Mouse (Mus musculus) liver, embryonic 13.5 days (tissue): ENCODE measurements around the gene Nfatc4. TPM values are rescaled to one million over a fixed set of nuclear protein-coding genes. Genes with fewer than 3 reads are reported as not detected.
A peak's percentile ranks its signal among the peaks of the same experiment; 100 is the strongest.

ENCODE experiments used
- ATAC-seq: fragments of 200-750 bp; cut with Nextera tagmentation; 2 replicates; pipeline ENCODE4 v1.8.0; 2017; ENCODE audit warnings: low read depth, mild to moderate bottlenecking, moderate number of reproducible peaks, moderate library complexity
- DNase-seq: peaks from one replicate; pipeline ENCODE4 v3.0.0; 2022
- H3K27ac ChIP-seq: fragments of 300-500 bp; sonication (generic); 2 replicates; pipeline ENCODE4 v1.5.1; 2015; ENCODE audit warnings: moderate library complexity, mild to moderate bottlenecking, inconsistent platforms
- H3K27me3 ChIP-seq: fragments of 300-500 bp; sonication (generic); 2 replicates; pipeline ENCODE4 v1.6.1; 2015; ENCODE audit warnings: mild to moderate bottlenecking, inconsistent platforms
- H3K36me3 ChIP-seq: fragments of 300-500 bp; sonication (generic); 2 replicates; pipeline ENCODE4 v1.6.1; 2015; ENCODE audit warnings: mild to moderate bottlenecking, inconsistent platforms
- H3K4me1 ChIP-seq: fragments of 300-500 bp; sonication (generic); replicated peaks from 2 replicates; pipeline ENCODE4 v1.6.1; 2015; ENCODE audit warnings: inconsistent platforms
- H3K4me2 ChIP-seq: fragments of 300-500 bp; sonication (generic); 2 replicates; pipeline ENCODE4 v1.6.1; 2015; ENCODE audit warnings: inconsistent platforms, mild to moderate bottlenecking, moderate library complexity
- H3K4me3 ChIP-seq: fragments of 300-500 bp; sonication (generic); replicated peaks from 2 replicates; pipeline ENCODE4 v1.5.1; 2015; ENCODE audit warnings: mild to moderate bottlenecking, inconsistent platforms
- H3K9ac ChIP-seq: fragments of 300-500 bp; sonication (generic); 2 replicates; pipeline ENCODE4 v1.6.1; 2015; ENCODE audit warnings: mild to moderate bottlenecking, inconsistent platforms
- H3K9me3 ChIP-seq: fragments of 300-500 bp; sonication (generic); replicated peaks from 2 replicates; pipeline ENCODE4 v1.6.1; 2016; ENCODE audit warnings: inconsistent platforms
- WGBS: fragments of 180-500 bp; shearing (Covaris S2); methylation state at CpG from one replicate; pipeline ENCODE4 v1.1.7; 2015; ENCODE audit not compliant: insufficient replicate concordance; 5-methylcytosine and 5-hydroxymethylcytosine counted together
- polyA plus RNA-seq: library from polyadenylated mRNA; unstranded; fragments of >200 nt; fragmentation: Nextera tagmentation; extraction: Ambion mirVana; gene quantifications from 2 replicates; pipeline ENCODE4 v1.2.1, GENCODE M21; 2015

Nfatc4 gene
- polyA plus RNA-seq: 1.5 and 1.8 TPM in 2 replicates

DNA sequence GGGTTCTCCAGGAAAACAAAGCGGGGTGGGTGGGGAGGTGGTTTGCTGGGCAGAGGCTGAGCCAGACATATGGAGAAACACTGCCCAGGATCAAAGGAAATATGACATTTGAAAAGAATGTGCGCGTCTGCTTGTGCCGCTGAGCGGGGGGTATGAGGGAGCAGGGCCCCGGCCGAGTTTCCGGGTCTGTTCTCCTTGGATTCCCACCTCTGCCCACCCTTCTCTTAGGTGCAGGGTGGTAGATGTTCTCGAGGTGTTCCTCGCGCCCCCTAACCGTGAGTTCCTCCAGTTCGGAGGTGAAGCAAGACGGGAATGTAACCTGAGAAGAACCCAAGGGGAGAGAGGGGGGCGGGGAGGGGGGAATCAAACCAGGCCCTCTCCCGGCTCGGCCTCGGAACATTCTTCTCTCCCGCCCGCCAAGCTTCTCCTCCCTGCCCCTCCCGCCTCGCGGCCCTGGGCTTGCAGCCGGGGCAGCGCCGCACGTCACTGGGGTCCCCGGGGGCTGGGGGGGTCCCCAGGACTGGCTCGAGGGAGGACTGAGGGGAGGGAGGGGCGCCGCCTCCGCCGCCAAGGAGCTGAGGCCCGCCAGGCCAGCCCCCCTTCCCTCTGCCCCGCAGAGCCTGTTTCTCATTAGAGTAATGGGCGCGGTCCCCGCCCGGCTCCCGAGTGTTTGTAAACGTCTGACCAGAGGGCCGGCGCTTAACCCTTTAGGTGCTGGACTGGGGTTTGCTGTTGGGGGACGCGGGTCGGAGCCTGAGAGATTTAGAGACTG, at the start of gene Nfatc4:
Gene Nfatc4 (plus strand): TSS at position 154 of the 772 bp plus-strand sequence.
- Histone ChIP-seq H3K4me2 (peak within 1 kb of the TSS; percentile 79), H3K9me3 (no peaks in the 10 kb centered on the region), H3K27ac (peak within 1 kb of the TSS; percentile 34), H3K4me3 (peak within 1 kb of the TSS; percentile 61), H3K27me3 (peaks cover 63% of the 10 kb centered on the region), H3K36me3 (no peaks in the 10 kb centered on the region), H3K4me1 (peaks cover 34% of the 10 kb centered on the region), H3K9ac (peak within 1 kb of the TSS; percentile 58)
- ATAC-seq: peak; percentile 27; the same call in 1 of the 2 replicates
- under 1% methylated on average over 30 of the region's 46 CpGs for WGBS
- DNase-seq: peak; percentile 24

- Histone ChIP-seq H3K27ac (no peak overlapping the region), H3K9ac (no peak overlapping the region), H3K4me3 (no peak overlapping the region), H3K4me2 (no peak overlapping the region), H3K4me1 (peaks cover 20% of the 10 kb centered on the region), H3K9me3 (no peaks in the 10 kb centered on the region), H3K27me3 (peaks cover 29% of the 10 kb centered on the region), H3K36me3 (no peaks in the 10 kb centered on the region)
- no peak for ATAC-seq
- WGBS: 44% methylated on average over 7 of the region's 7 CpGs
- no peak for DNase-seq
These were observed 46.2 kb upstream of the Nfatc4 start for GRCm38 (mm10) chr14:55776711-55777110.

- Histone ChIP-seq H3K27me3 (peaks cover 31% of the 10 kb centered on the region), H3K4me2 (no peak overlapping the region), H3K27ac (no peak overlapping the region), H3K9ac (no peak overlapping the region), H3K9me3 (no peaks in the 10 kb centered on the region), H3K4me3 (no peak overlapping the region), H3K4me1 (peaks cover 20% of the 10 kb centered on the region), H3K36me3 (no peaks in the 10 kb centered on the region)
- no peak for ATAC-seq
- no peak for DNase-seq
- WGBS: 20% methylated on average over 3 of the region's 3 CpGs
These were observed 45.8 kb upstream of the Nfatc4 start for GRCm38 (mm10) chr14:55777176-55777575.

- Histone ChIP-seq H3K4me1 (peaks cover 20% of the 10 kb centered on the region), H3K4me2 (no peak overlapping the region), H3K36me3 (no peaks in the 10 kb centered on the region), H3K9me3 (no peaks in the 10 kb centered on the region), H3K27ac (no peak overlapping the region), H3K9ac (no peak overlapping the region), H3K4me3 (no peak overlapping the region), H3K27me3 (peaks cover 33% of the 10 kb centered on the region)
- no peak for ATAC-seq
- WGBS: 67% methylated on average over 11 of the region's 11 CpGs
- no peak for DNase-seq
These were observed 45.1 kb upstream of the Nfatc4 start for GRCm38 (mm10) chr14:55777806-55778205.

GRCm38 (mm10) chr14:55778686-55779085, 44.3 kb upstream of the Nfatc4 start:
- no peak overlapping the region for H3K4me3 ChIP-seq
- peaks cover 20% of the 10 kb centered on the region for H3K4me1 ChIP-seq
- 79% methylated on average over 15 of the region's 15 CpGs for WGBS
- no peak overlapping the region for H3K9ac ChIP-seq
- no peak overlapping the region for H3K4me2 ChIP-seq
- no peaks in the 10 kb centered on the region for H3K36me3 ChIP-seq
- H3K9me3 ChIP-seq: no peaks in the 10 kb centered on the region
- no peak for DNase-seq
- no peak overlapping the region for H3K27ac ChIP-seq
- ATAC-seq: no peak
- peaks cover 35% of the 10 kb centered on the region for H3K27me3 ChIP-seq

DNA sequence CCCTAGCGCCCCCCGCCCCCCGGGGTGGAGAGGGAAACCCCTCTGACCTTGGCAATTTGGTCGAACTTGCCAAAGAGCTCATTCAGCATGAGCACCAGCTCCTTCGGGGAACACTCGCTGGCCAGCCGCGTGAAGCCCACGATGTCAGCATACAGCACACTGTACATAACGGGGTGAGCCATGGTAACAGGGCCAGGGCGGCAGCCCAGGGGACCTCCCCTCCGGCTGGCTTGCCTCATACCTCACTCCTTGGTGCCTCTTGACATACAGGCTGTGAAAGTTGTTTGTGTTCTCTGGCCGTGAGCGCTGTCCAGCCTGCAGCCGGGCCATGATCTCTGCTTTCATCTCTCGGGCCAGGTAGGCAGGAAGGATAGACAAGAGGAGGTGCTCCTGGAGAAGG, 43.3 kb upstream of the Nfatc4 start:
- Histone ChIP-seq H3K4me1 (peaks cover 20% of the 10 kb centered on the region), H3K27ac (no peak overlapping the region), H3K27me3 (peaks cover 37% of the 10 kb centered on the region), H3K4me2 (no peak overlapping the region), H3K9me3 (no peaks in the 10 kb centered on the region), H3K9ac (no peak overlapping the region), H3K36me3 (no peaks in the 10 kb centered on the region), H3K4me3 (no peak overlapping the region)
- ATAC-seq: no peak
- DNase-seq: no peak
- WGBS: 64% methylated on average over 16 of the region's 16 CpGs

GRCm38 (mm10) chr14:55780736-55781135, 42.2 kb upstream of the Nfatc4 start:
- Histone ChIP-seq H3K4me1 (peaks cover 20% of the 10 kb centered on the region), H3K4me2 (no peak overlapping the region), H3K4me3 (no peak overlapping the region), H3K27me3 (peaks cover 39% of the 10 kb centered on the region), H3K27ac (no peak overlapping the region), H3K9me3 (no peaks in the 10 kb centered on the region), H3K36me3 (0 out of 2 replicates have a peak, but pooled peaks cover under 1% of the 10 kb centered on the region), H3K9ac (no peak overlapping the region)
- no peak for ATAC-seq
- no peak for DNase-seq
- WGBS: 76% methylated on average over 11 of the region's 11 CpGs

GRCm38 (mm10) chr14:55781310-55781709, 41.6 kb upstream of the Nfatc4 start:
- Histone ChIP-seq H3K4me1 (peaks cover 20% of the 10 kb centered on the region), H3K36me3 (0 out of 2 replicates have a peak, but pooled peaks cover 2% of the 10 kb centered on the region), H3K27me3 (peaks cover 45% of the 10 kb centered on the region), H3K4me2 (peak overlapping the region; percentile 26), H3K27ac (no peak overlapping the region), H3K4me3 (no peak overlapping the region), H3K9ac (no peak overlapping the region), H3K9me3 (no peaks in the 10 kb centered on the region)
- WGBS: 19% methylated on average over 14 of the region's 14 CpGs
- ATAC-seq: peak; percentile 57
- peak; percentile 38 for DNase-seq

DNA sequence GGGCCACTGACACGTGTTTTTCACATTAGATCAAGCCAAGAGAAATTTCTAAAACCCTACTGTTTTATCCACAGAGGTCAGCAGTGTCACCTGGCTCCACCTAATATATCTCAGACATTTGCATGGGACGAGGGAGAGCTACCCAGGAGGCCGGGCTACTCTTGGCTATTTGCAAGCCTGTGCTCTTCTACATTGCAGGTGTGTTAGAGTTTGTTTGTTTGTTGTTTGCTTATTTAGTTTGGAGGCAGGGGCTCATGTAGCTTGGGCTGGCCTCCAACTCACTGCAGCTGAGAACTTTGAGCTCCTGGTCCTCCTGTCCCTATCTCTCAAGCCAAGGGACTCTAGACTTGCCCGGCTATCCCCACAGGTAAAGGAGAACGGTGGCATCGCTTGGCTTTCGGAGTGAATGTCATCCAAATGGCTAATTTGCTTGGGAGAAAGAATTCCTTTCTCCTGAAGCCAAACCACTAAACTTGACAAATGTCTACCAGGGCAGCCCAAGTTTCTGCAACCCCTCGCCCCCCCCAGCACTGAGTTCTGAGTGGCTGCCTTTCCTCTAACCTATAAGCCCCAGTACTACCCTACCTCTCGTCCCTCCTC, 40.5 kb upstream of the Nfatc4 start:
- peak overlapping the region; percentile 48; the same call in 1 of the 2 replicates for H3K4me2 ChIP-seq
- H3K36me3 ChIP-seq: 0 out of 2 replicates have a peak, but pooled peaks cover 2% of the 10 kb centered on the region
- no peak overlapping the region for H3K9ac ChIP-seq
- H3K9me3 ChIP-seq: no peaks in the 10 kb centered on the region
- ATAC-seq (no peak), DNase-seq (no peak)
- no peak overlapping the region for H3K4me3 ChIP-seq
- peaks cover 10% of the 10 kb centered on the region for H3K4me1 ChIP-seq
- WGBS: 56% methylated on average over 9 of the region's 9 CpGs
- H3K27me3 ChIP-seq: peaks cover 53% of the 10 kb centered on the region
- H3K27ac ChIP-seq: no peak overlapping the region

GRCm38 (mm10) chr14:55783171-55783957, 39.6 kb upstream of the Nfatc4 start:
- 13% methylated on average over 31 of the region's 31 CpGs for WGBS
- peaks cover 13% of the 10 kb centered on the region for H3K4me1 ChIP-seq
- 0 out of 2 replicates have a peak, but pooled peaks cover 2% of the 10 kb centered on the region for H3K36me3 ChIP-seq
- DNase-seq (no peak), ATAC-seq (no peak)
- no peaks in the 10 kb centered on the region for H3K9me3 ChIP-seq
- peak overlapping the region; percentile 41 for H3K4me3 ChIP-seq
- peak overlapping the region; percentile 48 for H3K4me2 ChIP-seq
- no peak overlapping the region for H3K27ac ChIP-seq
- no peak overlapping the region for H3K9ac ChIP-seq
- H3K27me3 ChIP-seq: peaks cover 62% of the 10 kb centered on the region

- H3K4me1 ChIP-seq: peaks cover 19% of the 10 kb centered on the region
- no peak for ATAC-seq
- no peak within 1 kb of the TSS for H3K27ac ChIP-seq
- DNase-seq: no peak
- H3K4me3 ChIP-seq: peak within 1 kb of the TSS; percentile 41
- no peak within 1 kb of the TSS for H3K9ac ChIP-seq
- peak within 1 kb of the TSS; percentile 48 for H3K4me2 ChIP-seq
- no peaks in the 10 kb centered on the region for H3K9me3 ChIP-seq
- peaks cover 63% of the 10 kb centered on the region for H3K27me3 ChIP-seq
- H3K36me3 ChIP-seq: 0 out of 2 replicates have a peak, but pooled peaks cover 2% of the 10 kb centered on the region
- 16% methylated on average over 13 of the region's 13 CpGs for WGBS
These were observed 39.0 kb upstream of the Nfatc4 start, which contains the start of gene Adcy4 for GRCm38 (mm10) chr14:55783958-55784235. Gene Adcy4 (minus strand): TSS chr14:55784095.
